Mouse (Mus musculus): Measurements from ENCODE around the gene Plekhn1.

GRCm38 (mm10) chr4:156188162-156188810, 46.4 kb downstream of the Plekhn1 start:
- no peak for TF ChIP-seq POLR2A (IDR thresholded peaks at IDR 0.05; ENCODE audit: insufficient read depth, low read depth, low read length)
- TF ChIP-seq EP300 (IDR thresholded peaks at IDR 0.05; ENCODE audit: insufficient read depth, low read depth, low read length) = no peak
- no peak for TF ChIP-seq CTCF (IDR thresholded peaks at IDR 0.05)
